Mouse (Mus musculus) heart, postnatal 10 days (tissue): Measurements from ENCODE around the gene Cdh26. TPM values are rescaled to one million over a fixed set of nuclear protein-coding genes. Genes with fewer than 3 reads are reported as not detected.
A peak's percentile ranks its signal among the peaks of the same experiment; 100 is the strongest.

ENCODE experiments used
- DNase-seq, 2 experiments: peaks; one replicate each; pipeline ENCODE4 v3.0.0; 2021
- intact Hi-C: fragments of 180-260 bp; cut with DNase I; formaldehyde crosslinking; loops from one replicate; pipeline ENCODE4 v1.15.1; 2025
- total RNA-seq, 2 experiments: library from RNA; stranded (reverse); gene quantifications; 2 replicates each; pipeline ENCODE4 v1.2.3; 2021

Cdh26 gene
- total RNA-seq, 2 experiments from 2014 or later: 0.32 to 0.60 TPM

DNA sequence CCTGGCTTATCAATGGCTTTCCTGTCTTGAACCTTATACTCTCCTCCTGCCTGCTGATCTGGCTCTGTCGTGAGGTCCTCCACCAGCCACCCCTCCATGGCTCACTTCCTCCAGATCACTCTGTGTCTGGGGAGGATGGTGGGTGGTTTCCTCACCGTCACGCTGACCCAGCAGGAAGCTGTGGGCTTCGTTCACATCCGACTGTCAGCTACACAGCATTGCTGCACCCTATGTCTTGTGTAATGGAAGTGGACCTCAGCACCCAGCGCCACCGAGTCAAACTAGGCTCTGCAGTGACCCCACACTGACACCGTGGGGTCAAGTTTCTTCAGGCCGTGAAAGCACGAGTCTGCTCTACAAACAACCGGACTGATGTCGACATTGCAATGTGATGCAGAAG, 75.7 kb downstream of the Cdh26 start:
- DNase-seq: peak in 1 of 2 experiments; percentile 24
- intact Hi-C loops: loop anchor here (2.0 to 10.0 kb wide), 4 partner anchors 79 to 1361 kb away; no protein-coding TSS in a partner anchor

DNA sequence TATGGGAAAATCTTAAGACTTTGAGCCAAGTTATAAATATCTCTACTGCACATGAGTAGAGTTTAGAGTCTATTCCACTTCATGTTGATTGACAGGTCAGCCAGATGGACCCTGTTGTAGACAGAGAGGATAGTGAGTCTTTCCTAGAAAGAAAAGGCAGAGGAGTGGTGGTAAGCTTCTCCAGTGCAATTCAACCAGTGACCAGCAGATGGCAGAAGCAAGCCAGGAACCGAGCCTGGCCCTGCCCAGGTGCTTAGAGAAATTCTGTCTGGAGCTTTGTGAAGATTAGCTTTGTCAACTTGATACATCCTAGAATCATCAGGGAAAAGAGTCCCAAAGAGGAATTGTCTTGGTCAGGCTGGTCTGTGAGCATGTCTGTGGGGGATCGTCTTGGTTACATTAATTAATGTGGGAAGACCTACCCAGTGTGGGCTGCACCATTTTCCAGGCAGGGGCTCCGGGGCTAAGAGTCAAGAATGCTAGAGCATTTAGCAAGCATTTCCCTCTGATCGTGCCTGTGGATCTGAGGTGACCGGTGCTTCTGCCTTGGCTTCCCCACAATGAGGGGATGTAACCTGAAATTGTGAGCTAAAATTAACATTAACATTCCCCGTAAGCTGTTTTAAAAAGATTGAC, 77.2 kb downstream of the Cdh26 start:
- intact Hi-C loops: loop anchor here (1.0 to 10.0 kb wide), 6 partner anchors 71 to 1360 kb away; no protein-coding TSS in a partner anchor
- peak; percentile 78 to 86 for DNase-seq

DNA sequence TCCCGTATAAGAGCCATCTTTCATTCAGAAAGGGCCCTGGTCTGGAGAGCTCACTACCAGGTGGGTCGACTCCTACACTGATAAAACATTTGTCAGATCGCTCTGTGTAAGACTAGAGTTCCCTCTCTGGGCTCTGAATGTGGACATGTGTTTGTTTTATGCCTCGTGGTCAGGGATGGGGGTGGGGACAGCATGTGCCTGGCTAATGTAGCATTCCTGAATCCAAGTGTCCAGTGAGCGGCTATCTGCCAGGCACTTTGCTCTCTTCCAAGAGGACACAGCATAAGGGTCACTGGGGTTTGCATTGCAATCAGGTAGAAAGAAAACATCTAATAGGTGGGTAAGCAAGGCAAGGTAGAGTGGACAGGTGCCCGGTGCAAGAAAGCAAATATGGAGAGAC, 77.9 kb downstream of the Cdh26 start:
- DNase-seq: peak in 1 of 2 experiments; percentile 30
- intact Hi-C loops: loop anchor here (1.0 to 10.0 kb wide), 5 partner anchors 71 to 1359 kb away; no protein-coding TSS in a partner anchor

DNA sequence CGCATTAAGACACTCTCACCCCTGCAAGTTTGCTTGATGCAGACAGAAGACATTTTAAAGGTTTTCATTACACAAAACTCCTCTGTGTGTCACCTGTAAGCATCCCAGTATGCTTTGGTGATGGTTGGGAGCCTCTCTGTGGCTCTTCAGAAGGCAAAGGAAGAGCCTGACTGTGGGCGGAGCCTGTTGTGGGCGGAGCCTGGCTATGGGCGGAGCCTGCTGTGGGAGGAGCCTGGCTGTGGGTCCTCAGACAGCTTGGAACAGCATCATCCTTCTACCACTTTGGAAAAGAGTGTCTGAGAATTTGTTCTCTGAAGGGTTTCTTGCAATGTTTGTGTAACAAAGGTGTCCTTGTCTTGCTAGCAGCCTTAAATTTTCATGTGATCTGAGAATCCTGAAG, 82.7 kb downstream of the Cdh26 start:
- DNase-seq: no peak

DNA sequence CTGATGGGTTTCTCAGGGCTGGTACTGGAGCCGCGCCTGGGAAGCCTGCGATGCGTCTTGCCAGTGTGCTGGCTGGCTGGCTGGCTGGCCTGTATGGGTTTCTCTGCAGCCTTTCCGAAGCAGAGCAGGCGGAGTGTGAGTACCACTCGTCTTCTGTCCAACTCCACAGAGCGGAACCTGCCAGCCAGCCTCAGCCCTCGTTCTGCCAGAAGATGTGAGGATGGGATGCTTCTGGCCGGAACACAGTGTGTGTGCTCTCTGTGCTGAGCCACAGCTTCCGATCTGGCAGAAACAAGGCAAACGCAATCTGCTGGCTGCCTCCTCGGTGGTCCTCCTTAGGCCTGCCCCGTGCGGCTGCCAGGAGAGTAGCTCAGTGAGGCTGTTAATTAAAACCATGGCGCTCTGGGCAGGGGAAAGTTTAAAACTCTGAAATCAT, 83.3 kb downstream of the Cdh26 start:
- intact Hi-C loops: no loop called here
- peak in 1 of 2 experiments; percentile 36 for DNase-seq

More for the DNA sequence above, 82.7 kb downstream of the Cdh26 start:
- intact Hi-C loops: no loop called here

DNA sequence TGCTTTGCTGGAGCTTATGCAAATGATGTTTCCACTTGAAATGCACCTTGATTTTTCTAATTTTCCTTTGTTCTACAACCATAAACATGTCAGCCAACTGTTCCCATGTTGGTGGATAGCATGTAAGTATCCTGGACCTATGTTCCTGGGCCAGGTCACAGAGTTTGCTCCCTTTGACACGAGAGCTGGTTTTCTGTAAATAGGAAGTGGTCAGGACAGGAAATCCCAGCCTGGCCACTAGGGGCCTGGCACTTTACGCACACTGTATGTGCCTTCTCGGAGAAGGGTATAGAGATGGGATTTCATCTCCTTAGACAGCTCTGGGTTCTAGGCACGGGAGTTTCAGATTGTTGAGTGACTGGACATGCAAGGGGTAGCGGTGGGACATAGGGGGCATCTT, 86.1 kb downstream of the Cdh26 start:
- intact Hi-C loops: no loop called here
- DNase-seq: no peak

DNA sequence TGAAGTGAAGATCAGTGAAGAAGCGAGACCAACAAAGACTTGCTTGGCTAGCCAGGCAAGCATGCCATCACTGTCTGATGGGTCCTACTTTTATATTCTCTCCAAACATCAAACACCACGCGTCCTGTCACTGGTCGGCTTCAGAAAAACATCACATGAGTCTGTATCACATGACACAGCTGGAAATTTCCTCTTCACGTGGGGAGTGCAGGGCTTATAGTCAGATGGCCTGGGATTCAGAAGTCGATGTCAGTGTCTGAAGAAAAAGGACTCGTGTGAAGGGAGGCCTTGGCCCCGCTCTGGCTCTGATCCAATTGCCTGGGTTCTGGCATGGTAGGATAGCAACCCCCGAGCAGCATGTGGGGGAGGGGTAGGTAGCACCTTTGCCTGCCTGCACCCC, 86.6 kb downstream of the Cdh26 start:
- intact Hi-C loops: no loop called here

DNA sequence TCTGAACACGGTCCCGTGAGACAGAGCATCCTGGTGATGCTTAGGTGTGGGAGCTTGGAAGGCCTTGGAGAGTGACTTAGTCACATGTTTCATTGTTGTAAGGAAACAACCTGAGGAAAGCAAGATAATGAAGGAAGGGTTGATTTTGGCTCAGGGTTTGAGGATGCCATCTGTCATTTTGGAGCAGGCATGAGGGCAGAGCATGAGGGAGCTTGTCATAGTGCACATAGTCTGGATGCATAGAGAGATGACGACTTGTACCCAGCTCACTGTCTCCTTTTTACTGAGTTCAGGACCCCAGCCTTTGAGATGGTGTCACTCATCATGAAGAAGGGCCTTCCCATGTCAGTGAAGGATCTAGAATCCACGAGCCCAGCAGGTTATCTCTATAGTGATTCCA, 89.0 kb downstream of the Cdh26 start:
- no peak for DNase-seq
- intact Hi-C loops: no loop called here

More for the DNA sequence above, 86.6 kb downstream of the Cdh26 start:
- DNase-seq: no peak

DNA sequence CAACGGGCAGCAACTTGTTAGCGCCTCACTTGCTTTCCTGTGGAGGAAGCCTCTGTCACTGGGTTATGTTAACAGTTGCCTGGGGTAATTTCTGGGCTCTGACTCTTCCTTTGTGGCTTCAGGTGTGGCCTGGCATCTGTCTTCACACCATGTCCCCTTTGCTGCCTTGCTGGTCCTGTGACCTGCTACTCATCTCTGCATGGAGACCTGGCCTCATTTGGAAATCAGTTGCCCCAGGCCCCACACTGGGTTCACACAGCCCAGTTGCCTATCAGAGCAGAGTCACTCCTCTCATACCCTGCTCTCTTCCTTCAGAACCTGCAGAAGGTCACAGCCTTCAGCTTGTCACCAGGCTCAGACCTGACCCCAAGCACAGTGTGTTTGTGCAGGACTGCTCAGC, 89.9 kb downstream of the Cdh26 start:
- no peak for DNase-seq
- intact Hi-C loops: no loop called here

DNA sequence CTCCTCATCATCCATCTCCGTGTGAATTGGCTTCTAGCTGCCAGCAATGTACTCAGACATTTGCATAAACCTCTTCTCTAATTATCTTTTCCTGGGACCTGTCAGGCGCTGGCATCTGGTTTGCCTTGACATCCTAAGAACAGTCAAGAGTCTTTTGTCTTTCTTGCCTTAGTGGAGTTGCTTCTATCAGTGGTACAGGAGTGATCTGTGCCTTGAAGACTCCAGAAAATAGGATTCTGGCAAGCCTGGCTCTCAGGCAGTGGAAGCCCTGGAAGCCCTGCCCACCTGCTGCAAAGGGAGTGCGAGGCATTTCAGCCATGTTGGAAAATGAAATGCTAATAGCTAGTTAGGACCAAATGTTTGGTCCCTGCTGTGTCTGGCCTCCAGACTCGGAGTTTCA, 92.0 kb downstream of the Cdh26 start:
- intact Hi-C loops: no loop called here
- no peak for DNase-seq

DNA sequence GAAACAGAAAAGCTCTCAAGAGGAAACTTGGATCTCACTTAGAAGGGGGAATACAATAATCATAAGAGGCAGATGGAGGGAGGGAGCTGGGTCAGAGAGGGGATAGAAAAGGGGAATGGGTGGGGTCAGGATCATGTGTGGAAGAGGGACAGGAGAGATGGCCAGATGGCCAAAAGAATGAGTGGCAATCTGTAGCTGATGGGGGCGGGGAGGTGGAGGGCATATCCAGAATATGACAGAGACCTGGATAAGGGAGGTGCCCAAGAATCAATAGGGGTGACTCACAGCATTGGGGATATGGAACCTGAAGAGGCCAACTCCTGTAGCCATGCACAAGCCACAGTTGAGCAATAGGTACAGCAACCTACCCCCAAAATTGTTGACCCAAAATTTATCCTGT, 92.5 kb downstream of the Cdh26 start:
- no peak for DNase-seq
- intact Hi-C loops: no loop called here

DNA sequence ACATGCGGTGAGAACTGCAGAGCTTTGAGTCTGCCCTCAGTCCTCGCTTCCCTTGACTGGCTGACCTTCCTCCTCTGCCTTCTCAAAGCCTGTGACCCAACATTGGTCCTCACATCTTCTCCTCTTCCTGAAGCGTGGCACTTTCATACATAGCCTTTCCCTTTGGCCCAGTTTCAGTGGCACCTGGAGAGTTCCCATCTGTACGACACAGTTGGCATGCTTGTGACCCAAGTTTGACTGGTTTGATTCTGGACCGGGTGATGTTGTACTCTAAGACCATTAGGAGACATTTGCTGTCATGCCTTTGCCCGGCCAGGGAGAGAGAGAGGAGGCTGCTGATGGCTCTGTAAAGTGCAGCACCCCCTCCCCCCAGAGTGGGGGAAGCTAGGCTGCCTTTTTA, 96.4 kb downstream of the Cdh26 start:
- DNase-seq: no peak
- intact Hi-C loops: no loop called here

DNA sequence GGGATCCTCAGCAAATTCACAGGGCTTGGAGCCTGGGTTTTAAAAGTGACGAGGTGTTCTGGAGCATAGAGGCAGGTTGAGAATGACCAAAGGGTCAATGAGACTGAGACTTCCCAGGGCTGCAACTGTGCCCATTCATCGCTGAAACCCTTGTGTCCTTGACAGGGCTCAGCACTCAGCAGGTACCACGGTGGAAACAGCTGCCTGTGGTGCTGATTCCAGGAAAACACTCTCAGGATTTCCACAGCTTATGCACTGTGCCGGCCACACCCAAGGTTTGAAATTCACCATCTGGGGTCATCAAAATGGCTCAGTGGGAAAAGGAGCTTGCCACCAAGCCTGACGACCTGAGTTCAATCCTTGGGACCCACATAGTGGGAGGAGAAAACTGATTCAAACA, 100.9 kb downstream of the Cdh26 start:
- DNase-seq: no peak
- intact Hi-C loops: no loop called here

DNA sequence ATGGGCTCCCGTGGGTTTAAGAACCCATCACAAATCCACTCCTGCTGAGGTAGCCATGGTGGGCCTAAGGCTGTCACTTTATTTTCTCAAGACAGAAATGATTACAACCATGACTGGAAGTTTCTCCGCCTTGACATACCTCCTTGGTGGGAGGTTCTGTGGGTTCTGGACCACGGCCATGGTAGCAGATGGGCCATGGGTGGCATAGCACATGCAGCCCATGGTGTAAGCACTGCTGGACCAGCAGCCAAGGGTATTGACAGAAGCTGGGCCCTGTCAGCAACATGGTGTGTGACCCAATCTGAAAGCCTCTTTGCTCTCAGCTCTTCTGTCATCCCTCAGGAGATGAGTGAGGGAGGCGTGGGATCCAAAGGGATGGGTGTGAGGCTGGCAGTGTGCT, 106.2 kb downstream of the Cdh26 start:
- intact Hi-C loops: no loop called here

More for the DNA sequence above, 106.2 kb downstream of the Cdh26 start:
- DNase-seq: no peak

Other genes starting within 250 kb of the Cdh26 start
- 1 to 10 TPM; 1.7 to 2.6 TPM for gene Sycp2, start 22.8 kb upstream of the Cdh26 start, total RNA-seq
- 10 to 100 TPM; 24.1 to 29.6 TPM for gene Ppp1r3d, start 16.1 kb upstream of the Cdh26 start, total RNA-seq
- gene Fam217b, start 16.0 kb upstream of the Cdh26 start, total RNA-seq: 10 to 100 TPM; 12.9 to 17.4 TPM